Mouse (Mus musculus) spleen, adult 2 months (tissue): Measurements from ENCODE around the gene Rdm1.

ENCODE experiments used
- CTCF ChIP-seq: fragments of 200-500 bp; IDR thresholded peaks from 2 replicates; pipeline ENCODE4 v1.5.1; 2011; ENCODE audit warnings: mild to moderate bottlenecking, inconsistent platforms; ENCODE audit not compliant: insufficient read depth, insufficient read length, insufficient replicate concordance; ENCODE audit errors: extremely low read depth
- POLR2A ChIP-seq: fragments of 200-500 bp; IDR thresholded peaks from 2 replicates; pipeline ENCODE4 v1.6.1; 2011; ENCODE audit warnings: low read depth, low read length, inconsistent platforms

DNA sequence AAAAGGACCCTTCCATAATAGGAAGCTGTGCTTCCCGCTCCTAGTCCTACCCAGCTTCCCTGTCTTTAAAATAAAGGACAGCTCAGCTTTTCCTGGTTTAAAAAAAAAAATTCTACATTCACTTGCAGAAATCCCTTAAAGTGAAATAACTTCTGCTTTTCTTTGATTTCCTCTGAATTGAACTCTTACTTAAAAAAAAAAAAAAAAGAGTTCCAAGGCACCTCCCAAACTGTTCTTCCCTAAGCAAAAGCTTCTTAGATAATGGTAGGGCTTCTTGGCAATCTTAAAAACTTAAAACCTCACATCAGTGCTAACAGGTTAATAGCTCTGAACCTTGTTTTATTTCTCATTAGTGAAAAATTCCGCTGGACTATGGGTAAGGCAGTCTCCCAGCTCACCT lies 43.8 kb upstream of the Rdm1 start:
- TF ChIP-seq CTCF = no peak
- TF ChIP-seq POLR2A = no peak
